Mouse (Mus musculus): ENCODE data around the gene Gm20388.

Gene Gm20388

GRCm38 (mm10) chr8:121749501-121749900 is 1838.9 kb downstream of the Gm20388 start:
- no peak for DNase-seq (ENCODE audit: low spot score in 2 of 2)

- no peak for DNase-seq (ENCODE audit: low spot score in 2 of 2)
Measured at GRCm38 (mm10) chr8:121750512-121750911, 1839.9 kb downstream of the Gm20388 start.

DNA sequence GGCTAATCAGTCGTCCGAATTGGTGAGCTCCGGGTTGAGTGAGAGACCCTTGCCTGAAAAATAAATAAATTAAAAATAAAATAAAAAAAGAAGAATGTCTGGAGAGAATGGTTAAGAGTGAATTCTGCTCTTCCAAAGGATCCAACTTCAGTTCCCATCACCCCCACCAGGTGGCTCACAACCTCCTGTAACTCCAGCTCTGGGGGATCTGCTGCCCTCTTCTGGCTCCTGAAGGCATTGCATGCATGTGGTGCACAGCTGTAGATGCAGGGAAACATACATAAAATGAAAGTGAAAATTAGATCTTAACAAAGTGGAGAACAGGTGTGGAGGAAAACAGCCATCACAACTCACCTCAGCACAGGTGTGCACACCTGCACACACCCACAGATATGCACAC is 1840.8 kb downstream of the Gm20388 start:
- DNase-seq (ENCODE audit: low spot score in 2 of 2): peak in 1 of 2 experiments; percentile 63

- peak in 1 of 2 experiments; percentile 59 for DNase-seq (ENCODE audit: low spot score in 2 of 2)
Measured at GRCm38 (mm10) chr8:121758470-121758869, 1847.8 kb downstream of the Gm20388 start.

GRCm38 (mm10) chr8:121760484-121760883 is 1849.8 kb downstream of the Gm20388 start:
- DNase-seq (ENCODE audit: low spot score in 2 of 2): no peak

DNA sequence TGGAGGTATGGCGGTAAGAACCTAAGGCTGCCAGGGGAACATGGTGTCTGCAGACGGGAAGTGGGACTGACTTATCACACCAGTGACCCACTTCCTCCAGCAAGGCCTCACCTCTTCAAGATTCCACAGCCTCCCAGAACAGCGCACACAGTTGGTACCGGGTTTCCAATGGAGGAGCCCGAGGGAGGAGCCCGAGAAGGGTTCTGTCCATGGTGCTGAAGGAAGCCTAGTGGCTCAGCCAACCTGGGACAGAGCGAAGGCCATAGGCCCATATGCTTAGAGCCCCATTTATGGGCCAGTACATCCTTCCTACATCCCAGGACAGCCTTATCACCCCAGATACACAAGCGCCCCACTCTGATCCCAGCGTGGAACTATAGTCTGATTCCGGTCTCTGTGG is 1850.8 kb downstream of the Gm20388 start:
- no peak for DNase-seq (ENCODE audit: low spot score in 2 of 2)

DNA sequence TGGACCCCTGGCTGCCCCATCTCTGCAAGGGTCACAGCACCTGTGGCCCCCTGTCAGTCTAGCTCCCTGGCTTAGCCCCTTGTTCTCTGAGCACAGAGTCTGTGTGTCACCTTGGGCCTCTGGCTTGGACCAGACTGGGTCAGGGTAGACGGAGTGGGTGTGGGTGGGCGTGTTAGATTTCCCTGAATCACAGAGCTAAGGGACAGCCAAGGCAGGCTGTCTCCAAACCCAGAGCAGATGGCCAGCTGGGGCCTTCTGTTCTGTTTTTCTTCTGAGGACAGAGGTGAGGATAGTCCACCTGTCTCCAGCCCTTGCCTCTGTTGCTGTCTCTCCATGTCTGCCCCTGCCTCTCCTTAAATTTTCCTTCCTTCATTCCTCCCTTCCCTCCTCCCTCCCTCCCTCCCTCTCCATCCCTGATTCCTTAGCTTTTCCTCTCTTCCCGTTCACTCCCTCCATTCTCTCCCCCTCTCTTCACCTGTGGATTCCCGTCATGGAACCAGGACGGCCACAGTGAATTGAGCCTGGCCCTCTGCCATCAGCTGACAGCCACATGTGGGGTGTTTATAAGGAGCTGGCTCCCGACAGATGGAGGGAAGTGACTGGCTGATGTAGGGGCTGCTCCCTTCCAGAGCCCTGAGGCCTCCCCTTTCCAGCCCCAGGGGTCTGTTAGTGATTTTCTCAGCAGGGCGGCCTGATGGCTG is 1852.5 kb downstream of the Gm20388 start:
- no peak for DNase-seq (ENCODE audit: low spot score in 2 of 2)

- DNase-seq (ENCODE audit: low spot score in 2 of 2): no peak
Measured at GRCm38 (mm10) chr8:121763700-121764013, 1853.0 kb downstream of the Gm20388 start.

GRCm38 (mm10) chr8:121765594-121766138 is 1855.0 kb downstream of the Gm20388 start:
- peak in 1 of 2 experiments; percentile 39 for DNase-seq (ENCODE audit: low spot score in 2 of 2)

- DNase-seq (ENCODE audit: low spot score in 2 of 2): no peak
Measured at GRCm38 (mm10) chr8:121769095-121769494, 1858.5 kb downstream of the Gm20388 start.

DNA sequence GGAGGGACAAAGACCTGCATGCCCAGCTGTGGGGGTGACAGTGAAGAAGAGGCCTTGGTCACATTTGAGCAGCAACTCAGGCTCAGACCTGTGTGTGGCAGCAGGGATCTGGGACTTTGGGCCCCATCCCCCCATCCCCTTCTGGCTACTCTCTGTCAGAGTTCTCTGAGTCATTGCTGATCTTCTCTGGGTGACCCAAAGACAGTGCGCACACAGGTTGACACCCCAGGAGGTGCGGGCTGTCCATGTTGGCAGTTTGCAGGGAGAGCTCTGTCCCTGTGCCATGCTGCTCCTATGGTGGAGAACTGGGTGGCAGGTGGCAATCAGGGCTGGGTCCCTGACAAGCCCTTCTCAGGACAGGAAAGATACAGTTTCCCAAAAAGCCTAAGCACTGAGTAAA is 1859.0 kb downstream of the Gm20388 start:
- no peak for DNase-seq (ENCODE audit: low spot score in 2 of 2)

GRCm38 (mm10) chr8:121770845-121771752 is 1860.5 kb downstream of the Gm20388 start:
- DNase-seq (ENCODE audit: low spot score in 2 of 2): peak in 1 of 2 experiments; percentile 58

GRCm38 (mm10) chr8:121773876-121774275 is 1863.2 kb downstream of the Gm20388 start:
- no peak for DNase-seq (ENCODE audit: low spot score in 2 of 2)

GRCm38 (mm10) chr8:121782493-121782892 is 1871.9 kb downstream of the Gm20388 start:
- no peak for DNase-seq (ENCODE audit: low spot score in 2 of 2)

GRCm38 (mm10) chr8:121786542-121786941 is 1875.9 kb downstream of the Gm20388 start:
- peak; percentile 49 to 77 for DNase-seq (ENCODE audit: low spot score in 2 of 2)

DNA sequence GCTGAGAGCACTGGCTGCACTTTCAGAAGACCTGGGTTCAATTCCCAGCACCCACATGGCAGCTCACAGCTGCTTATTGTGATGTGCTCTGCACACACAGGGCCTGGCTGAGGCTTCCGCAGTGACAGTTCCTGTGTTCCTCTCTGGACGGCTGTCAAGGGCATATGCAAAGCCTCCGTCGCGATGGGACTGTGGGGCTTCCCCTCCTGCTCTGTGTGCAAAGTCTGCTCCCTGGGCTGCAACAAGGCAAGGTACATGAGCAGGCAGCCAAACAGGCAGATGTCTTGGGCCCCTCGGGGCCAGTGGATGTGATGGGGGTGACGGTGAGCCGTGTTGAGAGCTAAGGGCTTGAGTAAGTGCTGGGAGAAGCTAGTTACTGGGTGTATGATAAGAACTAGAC is 1878.1 kb downstream of the Gm20388 start:
- no peak for DNase-seq (ENCODE audit: low spot score in 2 of 2)

DNA sequence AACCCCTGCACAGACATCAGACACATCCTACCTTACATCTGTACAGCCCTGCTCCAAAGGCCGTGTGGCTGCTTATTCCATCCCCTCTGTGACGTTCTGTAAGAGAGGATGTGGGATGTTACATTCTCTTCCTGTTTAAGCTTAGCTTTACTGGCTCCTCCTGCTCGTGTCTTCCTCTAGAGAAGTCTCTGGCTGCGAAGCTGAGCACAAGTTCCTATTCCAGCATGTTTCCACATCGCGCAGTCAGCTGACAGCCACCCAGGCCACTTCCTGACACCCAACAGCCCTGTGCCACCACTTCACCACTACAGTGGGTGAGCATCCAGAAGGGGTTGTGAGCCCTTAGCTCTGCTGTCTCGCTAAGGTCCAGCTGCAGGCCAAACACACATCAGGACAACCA is 1881.5 kb downstream of the Gm20388 start:
- DNase-seq (ENCODE audit: low spot score in 2 of 2): no peak

- no peak for DNase-seq (ENCODE audit: low spot score in 2 of 2)
Measured at GRCm38 (mm10) chr8:121792627-121793026, 1882.0 kb downstream of the Gm20388 start.

GRCm38 (mm10) chr8:121794151-121794550 is 1883.5 kb downstream of the Gm20388 start:
- no peak for DNase-seq (ENCODE audit: low spot score in 2 of 2)

DNA sequence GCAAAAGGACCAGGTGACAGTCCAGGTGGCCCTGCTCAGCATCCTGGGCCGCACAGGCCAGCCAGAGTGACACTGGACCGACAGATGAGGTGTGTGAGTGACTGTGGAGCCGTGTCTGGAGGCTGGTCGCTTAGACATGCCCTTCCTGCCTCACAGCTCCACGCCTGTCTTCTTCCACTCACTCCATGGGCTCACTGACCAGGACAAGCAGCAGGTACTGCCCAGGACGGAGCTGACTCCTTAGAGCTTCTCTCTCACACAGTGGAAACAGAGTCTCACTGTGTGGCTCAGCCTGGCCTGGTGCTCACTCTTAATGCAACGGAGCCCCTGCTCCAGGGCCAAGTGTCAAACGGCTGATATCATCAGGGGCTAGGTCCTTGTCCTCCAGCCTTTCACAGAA is 1884.8 kb downstream of the Gm20388 start:
- no peak for DNase-seq (ENCODE audit: low spot score in 2 of 2)

DNA sequence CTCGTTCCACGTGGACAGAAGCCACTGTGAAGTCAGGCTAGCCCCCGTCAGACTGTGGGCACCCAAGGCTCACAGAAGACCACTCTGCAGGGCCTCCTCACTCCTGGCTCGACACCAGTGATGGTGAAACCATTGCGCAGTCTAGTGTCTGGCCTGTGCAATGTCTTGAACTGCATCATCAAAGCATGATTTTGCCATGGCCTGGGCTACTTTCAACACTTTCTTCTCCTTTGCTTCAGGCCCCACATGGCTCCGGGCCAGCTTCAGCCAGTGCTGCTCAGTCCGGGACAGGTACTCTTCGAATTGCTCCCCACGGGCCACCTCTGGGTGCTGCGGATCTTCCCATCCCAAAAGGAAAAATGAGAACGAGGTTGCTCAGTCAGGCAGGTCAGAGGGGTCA is 1885.8 kb downstream of the Gm20388 start:
- no peak for DNase-seq (ENCODE audit: low spot score in 2 of 2)

- DNase-seq (ENCODE audit: low spot score in 2 of 2): no peak
Measured at GRCm38 (mm10) chr8:121798401-121798800, 1887.8 kb downstream of the Gm20388 start.

- DNase-seq (ENCODE audit: low spot score in 2 of 2): no peak
Measured at GRCm38 (mm10) chr8:121804829-121805228, 1894.2 kb downstream of the Gm20388 start.

Measured in left cerebral cortex, adult 9 months (tissue).